Mouse (Mus musculus): Measurements from ENCODE around the gene Adgrg5. TPM values are rescaled to one million over a fixed set of nuclear protein-coding genes. Genes with fewer than 3 reads are reported as not detected.

Gene Adgrg5
- total RNA-seq, 1 experiment from 2014 or later = 0.76 TPM

Other genes starting within 250 kb of the Adgrg5 start
- gene Pllp, start 227.4 kb upstream of the Adgrg5 start, total RNA-seq (2021) = 0.67 TPM in 1 of 2 replicates, not detected in the other
- gene Ccl22, start 178.1 kb upstream of the Adgrg5 start, total RNA-seq (2021) = not detected in 2 replicates
- 23.0 and 25.2 TPM in 2 replicates for gene Cx3cl1, start 151.7 kb upstream of the Adgrg5 start, total RNA-seq (2021)
- gene Ccl17, start 113.2 kb upstream of the Adgrg5 start, total RNA-seq (2021) = 0.70 TPM in 1 of 2 replicates, not detected in the other
- 199 and 209 TPM in 2 replicates for gene Coq9, start 85.4 kb upstream of the Adgrg5 start, total RNA-seq (2021)
- gene Ciapin1, start 85.3 kb upstream of the Adgrg5 start, total RNA-seq (2021) = 112 and 175 TPM in 2 replicates
- 62.1 and 66.2 TPM in 2 replicates for gene Polr2c, start 66.2 kb upstream of the Adgrg5 start, total RNA-seq (2021)
- 8.8 and 15.3 TPM in 2 replicates for gene Dok4, start 47.4 kb upstream of the Adgrg5 start, total RNA-seq (2021)
- gene Ccdc102a, start 5.6 kb upstream of the Adgrg5 start, total RNA-seq (2021) = 7.7 and 8.8 TPM in 2 replicates
- 11.7 and 20.7 TPM in 2 replicates for gene Adgrg1, start 51.1 kb downstream of the Adgrg5 start, total RNA-seq (2021)
- gene Adgrg3, start 94.0 kb downstream of the Adgrg5 start, total RNA-seq (2021) = 3.0 and 4.2 TPM in 2 replicates
- gene Drc7, start 131.4 kb downstream of the Adgrg5 start, total RNA-seq (2021) = not detected in 2 replicates
- gene Katnb1, start 157.5 kb downstream of the Adgrg5 start, total RNA-seq (2021) = 13.2 and 14.1 TPM in 2 replicates